Mouse (Mus musculus): ENCODE measurements around the gene Phlda2.
"Not testable (repeated sequence)": the region's sequence is repeated elsewhere in the genome, so short reads cannot be mapped to it uniquely, and the experiment has no call there.

Phlda2 gene

GRCm38 (mm10) chr7:143502418-143503200 is at the start of gene Phlda2:
Gene Phlda2, minus strand, starts transcription at chr7:143503150.
- DNase-seq, result peak; percentile 61

GRCm38 (mm10) chr7:143549588-143550220 is 46.8 kb upstream of the Phlda2 start:
- DNase-seq, result peak; percentile 7

GRCm38 (mm10) chr7:143548976-143549457 is 46.1 kb upstream of the Phlda2 start, which contains the start of gene Nap1l4:
Gene Nap1l4, minus strand, starts transcription at chr7:143549106.
- DNase-seq, result peak; percentile 99

GRCm38 (mm10) chr7:143548231-143548961 is 45.4 kb upstream of the Phlda2 start:
- DNase-seq, result no peak

GRCm38 (mm10) chr7:143546554-143546953 is 43.6 kb upstream of the Phlda2 start:
- no peak for DNase-seq

- DNase-seq, result peak; percentile 18
Observed at GRCm38 (mm10) chr7:143544368-143544767, 41.4 kb upstream of the Phlda2 start.

- no peak for DNase-seq
Observed at GRCm38 (mm10) chr7:143538671-143539070, 35.7 kb upstream of the Phlda2 start.

- DNase-seq, result not testable (repeated sequence)
Observed at GRCm38 (mm10) chr7:143538229-143538628, 35.3 kb upstream of the Phlda2 start.

GRCm38 (mm10) chr7:143536251-143536650 is 33.3 kb upstream of the Phlda2 start:
- DNase-seq, result no peak

GRCm38 (mm10) chr7:143533284-143533683 is 30.3 kb upstream of the Phlda2 start:
- no peak for DNase-seq

- no peak for DNase-seq
Observed at GRCm38 (mm10) chr7:143532410-143532809, 29.5 kb upstream of the Phlda2 start.

GRCm38 (mm10) chr7:143519333-143519732 is 16.4 kb upstream of the Phlda2 start:
- no peak for DNase-seq

- no peak for DNase-seq
Observed at GRCm38 (mm10) chr7:143514416-143514768, 11.4 kb upstream of the Phlda2 start.

GRCm38 (mm10) chr7:143513763-143514415 is 10.9 kb upstream of the Phlda2 start:
- no peak for DNase-seq

- no peak for DNase-seq
Observed at GRCm38 (mm10) chr7:143511335-143511712, 8.4 kb upstream of the Phlda2 start.

- no peak for DNase-seq
Observed at GRCm38 (mm10) chr7:143510593-143511334, 7.8 kb upstream of the Phlda2 start.

- DNase-seq, result peak; percentile 55
Observed at GRCm38 (mm10) chr7:143509566-143509965, 6.6 kb upstream of the Phlda2 start.

- DNase-seq, result peak; percentile 75
Observed at GRCm38 (mm10) chr7:143506675-143507074, 3.7 kb upstream of the Phlda2 start.

- DNase-seq, result no peak
Observed at GRCm38 (mm10) chr7:143506271-143506670, 3.3 kb upstream of the Phlda2 start.

- DNase-seq, result peak; percentile 89
Observed at GRCm38 (mm10) chr7:143505823-143506222, 2.9 kb upstream of the Phlda2 start.

- no peak for DNase-seq
Observed at GRCm38 (mm10) chr7:143505411-143505810, 2.5 kb upstream of the Phlda2 start.

- no peak for DNase-seq
Observed at GRCm38 (mm10) chr7:143503926-143504325, 976 bp upstream of the Phlda2 start.

Data from kidney, postnatal 14 days (tissue).